Mouse (Mus musculus): ENCODE measurements at regions not wholly inside any gene's neighbourhood (a gene's known extent, or its start where the extent isn't known, plus 50 kb on each side); places are given as distances from the start of the nearest gene placed in this dataset.

DNA sequence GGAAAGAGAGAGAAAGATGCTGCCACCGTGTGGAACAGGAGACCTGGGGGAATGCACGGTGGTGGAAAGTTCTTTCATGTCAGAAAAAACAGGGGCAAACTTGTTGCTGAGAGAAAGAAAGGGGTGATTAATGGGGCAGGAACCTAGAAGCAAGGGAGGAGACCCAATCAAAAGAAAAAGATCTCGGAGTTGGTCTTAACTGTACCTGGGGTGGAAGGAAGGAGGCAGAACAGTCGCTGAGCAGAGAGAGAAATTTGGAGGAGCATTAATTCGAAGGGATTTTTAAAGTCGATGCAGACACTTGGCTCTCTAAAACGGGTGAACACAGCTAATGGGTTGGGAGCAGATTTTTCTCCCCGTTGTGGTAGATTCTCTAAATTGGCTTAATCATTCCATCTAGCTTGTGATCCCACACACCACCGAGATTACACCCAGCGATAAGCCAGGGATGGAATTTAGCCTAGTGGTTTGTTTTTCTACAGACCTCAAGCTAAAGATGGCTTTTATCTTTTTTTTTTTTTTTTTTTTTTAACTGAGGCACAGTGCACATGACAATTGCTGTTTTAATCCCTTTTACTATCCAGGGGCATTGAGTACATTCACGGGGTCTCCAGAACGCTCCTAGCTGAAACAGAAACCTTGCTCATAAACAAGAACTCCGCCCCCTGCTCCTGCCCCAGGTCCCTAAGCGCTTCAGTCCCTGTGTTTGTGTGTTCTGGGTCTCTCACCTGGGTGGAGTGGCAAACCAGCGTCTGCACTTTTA is 73.1 kb upstream of the Cpm start:
- DNase-seq (ENCODE audit: low read depth, low spot score): no peak

- DNase-seq (ENCODE audit: low read depth, low spot score): no peak
Observed at GRCm38 (mm10) chr10:117555542-117555941, 73.8 kb upstream of the Cpm start.

DNA sequence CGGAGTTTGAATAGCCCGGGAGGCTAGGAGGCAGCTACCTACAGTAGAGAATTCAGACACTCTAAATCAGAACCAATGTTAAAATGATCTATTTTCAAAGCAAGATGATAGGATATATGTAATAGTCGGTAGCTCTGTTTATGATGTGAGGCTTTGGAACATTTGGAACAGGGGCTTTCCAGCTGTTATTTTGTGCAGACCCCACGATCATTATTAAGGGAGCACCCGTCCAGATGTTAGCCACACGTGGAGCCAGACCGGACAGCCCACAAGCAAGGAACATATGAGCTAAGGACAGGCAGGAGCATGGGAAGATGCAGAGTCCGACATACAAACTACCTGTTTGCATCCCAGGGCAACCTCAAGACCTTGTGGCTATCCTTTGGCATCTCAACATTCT is 74.3 kb upstream of the Cpm start:
- DNase-seq (ENCODE audit: low read depth, low spot score): no peak

GRCm38 (mm10) chr10:117554533-117554932 is 74.8 kb upstream of the Cpm start:
- no peak for DNase-seq (ENCODE audit: low read depth, low spot score)

GRCm38 (mm10) chr10:117553211-117554186 is 75.8 kb upstream of the Cpm start:
- DNase-seq (ENCODE audit: low read depth, low spot score): no peak

DNA sequence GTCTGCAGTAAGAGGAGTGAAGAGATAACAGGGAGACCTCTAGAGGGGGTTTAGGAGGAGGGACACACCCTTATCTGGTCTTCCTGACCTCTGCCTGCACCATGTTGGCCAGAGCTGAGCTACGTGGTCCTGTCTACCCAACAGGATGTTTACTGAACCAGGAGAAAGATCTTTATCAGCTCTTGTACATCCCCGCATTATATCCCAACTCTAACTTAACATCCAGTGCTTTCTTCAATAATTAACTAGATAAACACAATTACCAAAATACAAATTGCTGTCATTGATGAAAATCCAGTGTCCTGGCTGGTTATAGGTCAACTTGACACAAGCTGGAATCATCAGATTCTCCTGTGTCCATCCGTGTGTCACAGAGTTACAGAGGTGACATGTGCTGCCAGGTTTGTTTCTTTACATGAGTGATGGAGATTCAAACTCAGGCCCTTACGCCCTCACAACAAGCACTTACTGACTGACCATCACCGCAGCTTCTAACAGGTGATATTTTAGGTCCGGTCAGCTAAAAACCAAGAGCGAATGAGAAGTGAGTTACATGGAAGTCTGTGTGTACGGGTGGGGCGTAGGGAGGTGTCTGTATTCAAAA is 77.1 kb upstream of the Cpm start:
- DNase-seq (ENCODE audit: low read depth, low spot score): no peak

DNA sequence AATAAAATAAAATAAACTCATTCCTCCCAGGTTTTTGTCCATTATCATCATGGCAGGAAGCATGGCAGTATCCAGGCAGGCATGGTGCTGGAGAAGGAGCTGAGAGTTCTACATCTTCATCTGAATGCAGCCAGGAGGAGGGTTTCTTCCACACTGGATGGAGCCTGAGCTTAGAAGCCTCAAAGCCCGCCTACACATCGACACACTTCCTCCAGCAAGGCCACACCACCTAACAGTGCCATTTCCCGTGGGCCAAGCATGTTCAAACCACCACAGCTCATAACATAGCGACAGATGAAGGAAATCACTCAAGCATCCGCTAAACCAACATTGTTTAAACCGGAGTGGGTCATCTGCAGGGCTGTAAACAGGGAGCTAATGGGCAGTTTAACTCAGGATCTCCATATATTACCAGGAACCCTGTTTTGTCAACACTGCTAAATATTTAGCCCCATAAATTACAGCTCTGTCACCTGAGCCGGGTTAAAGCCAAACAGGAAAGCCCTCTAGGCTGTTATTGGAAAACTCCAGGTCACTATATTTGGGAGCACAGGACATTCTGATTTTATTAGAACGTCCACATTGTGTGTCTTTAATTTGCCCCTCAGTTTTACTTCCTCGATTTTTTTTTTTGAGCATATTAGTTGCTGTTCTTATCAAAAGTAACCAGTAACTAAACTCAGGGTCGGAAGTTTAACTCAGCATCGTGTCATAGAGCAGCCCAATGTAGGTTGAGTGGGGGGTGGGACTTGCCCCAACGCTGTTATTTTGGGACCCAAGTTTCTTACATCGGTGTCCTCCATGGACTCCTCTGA is 77.9 kb upstream of the Cpm start:
- DNase-seq (ENCODE audit: low read depth, low spot score): no peak

DNA sequence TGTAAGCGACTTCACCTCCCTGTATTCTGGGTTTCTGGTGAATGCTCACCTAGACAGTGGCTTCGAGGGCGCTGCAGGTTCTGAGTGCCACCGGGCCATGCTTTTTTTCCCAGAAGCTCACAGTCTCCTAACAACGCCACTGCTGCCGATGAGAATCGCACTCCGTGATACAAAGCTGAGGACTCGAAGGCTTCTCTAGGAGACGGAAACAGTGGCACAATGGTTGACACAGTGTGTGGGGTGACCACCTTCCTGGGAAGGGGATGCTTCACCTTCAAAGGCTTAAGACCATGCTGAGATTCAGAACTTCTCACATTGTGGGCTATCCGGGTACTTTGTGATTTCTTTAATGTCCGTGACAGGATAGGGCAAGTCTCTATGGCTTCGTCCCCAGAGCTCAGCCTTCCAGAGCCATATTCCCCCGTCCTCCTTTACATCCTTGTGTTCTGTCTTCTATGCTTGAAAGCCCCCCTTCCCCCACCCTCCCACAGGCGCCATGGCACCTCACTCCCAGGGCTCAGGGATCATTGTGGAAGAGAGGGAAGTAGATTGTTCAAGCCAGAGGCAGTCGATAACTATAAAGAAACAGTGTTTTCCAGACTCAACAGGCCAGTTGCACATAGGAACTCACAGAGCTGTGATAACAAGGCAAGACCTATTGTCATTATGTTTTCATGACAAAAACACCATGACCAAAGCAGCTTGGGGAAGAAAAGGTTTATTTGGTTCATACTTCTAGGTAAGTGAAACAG is 79.3 kb upstream of the Cpm start:
- no peak for DNase-seq (ENCODE audit: low read depth, low spot score)

DNA sequence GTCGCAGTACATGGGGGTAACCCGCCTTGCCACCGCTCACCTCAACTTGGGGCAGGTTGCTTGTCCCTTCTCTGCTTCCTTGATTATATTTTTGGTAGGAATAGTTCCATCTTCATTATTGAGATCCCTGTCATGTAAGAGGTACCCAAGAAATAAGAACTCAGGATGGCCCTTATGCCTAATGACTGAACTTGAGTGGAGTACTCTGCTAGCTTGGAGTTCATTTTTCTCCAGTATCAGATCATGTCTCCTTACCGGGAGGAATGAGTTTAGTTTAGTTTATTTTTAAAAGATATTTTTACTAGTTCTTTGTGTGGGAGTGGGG is 79.8 kb upstream of the Cpm start:
- DNase-seq (ENCODE audit: low read depth, low spot score): no peak

DNA sequence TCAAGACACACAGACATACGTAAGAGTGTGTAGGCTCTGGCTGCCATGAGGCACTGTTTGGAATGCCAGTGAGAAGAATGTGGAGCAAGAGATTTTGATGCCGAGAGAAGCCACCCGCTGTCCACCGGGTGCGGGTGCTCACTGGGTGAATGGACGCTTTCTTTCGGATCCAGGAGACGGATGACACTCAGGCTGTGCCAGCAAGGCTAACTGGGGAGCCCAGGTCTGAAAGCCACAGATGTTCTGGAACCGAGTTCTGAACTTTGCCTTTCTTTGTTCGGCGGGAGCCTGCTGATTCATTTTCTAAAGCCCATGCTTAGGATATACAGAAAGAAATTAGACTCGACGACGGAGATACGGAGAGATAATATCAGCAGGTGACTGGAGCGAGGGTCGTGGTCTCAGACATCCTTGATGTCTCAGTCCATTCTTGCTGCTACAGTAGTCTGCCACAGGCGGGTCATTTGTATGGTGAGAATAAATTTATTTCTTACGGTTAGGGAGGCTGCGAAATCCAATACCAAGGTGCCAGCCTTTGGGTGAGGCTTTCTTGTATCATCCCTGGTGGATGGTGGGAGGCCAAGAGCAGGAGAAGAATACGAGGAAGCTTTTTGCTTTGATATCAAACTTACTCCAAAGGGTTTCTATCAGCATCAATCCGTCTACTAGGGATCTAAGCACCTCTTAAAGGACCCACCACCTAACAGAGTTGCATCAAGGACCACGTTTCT is 80.4 kb upstream of the Cpm start:
- no peak for DNase-seq (ENCODE audit: low read depth, low spot score)

DNA sequence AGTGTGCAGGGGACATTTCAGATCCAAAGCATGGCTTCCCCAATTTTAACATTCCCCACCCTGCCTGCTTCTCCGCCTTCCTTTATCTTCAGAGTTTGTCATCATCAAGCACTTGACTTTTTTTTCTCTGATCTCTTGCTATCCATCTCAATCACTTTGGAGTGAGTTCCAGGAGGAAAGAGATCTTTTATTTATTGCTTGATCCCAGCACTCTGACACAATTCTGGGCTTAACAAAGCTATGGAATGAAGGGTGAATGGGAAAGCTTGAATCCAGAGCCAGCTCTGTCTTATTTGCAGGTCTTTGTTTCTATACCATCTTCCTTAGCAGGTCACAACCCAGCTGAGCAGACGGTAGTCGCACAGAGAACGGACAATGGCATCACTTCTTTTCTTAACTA is 81.0 kb upstream of the Cpm start:
- no peak for DNase-seq (ENCODE audit: low read depth, low spot score)

GRCm38 (mm10) chr10:117547275-117547674 is 82.0 kb upstream of the Cpm start:
- no peak for DNase-seq (ENCODE audit: low read depth, low spot score)

DNA sequence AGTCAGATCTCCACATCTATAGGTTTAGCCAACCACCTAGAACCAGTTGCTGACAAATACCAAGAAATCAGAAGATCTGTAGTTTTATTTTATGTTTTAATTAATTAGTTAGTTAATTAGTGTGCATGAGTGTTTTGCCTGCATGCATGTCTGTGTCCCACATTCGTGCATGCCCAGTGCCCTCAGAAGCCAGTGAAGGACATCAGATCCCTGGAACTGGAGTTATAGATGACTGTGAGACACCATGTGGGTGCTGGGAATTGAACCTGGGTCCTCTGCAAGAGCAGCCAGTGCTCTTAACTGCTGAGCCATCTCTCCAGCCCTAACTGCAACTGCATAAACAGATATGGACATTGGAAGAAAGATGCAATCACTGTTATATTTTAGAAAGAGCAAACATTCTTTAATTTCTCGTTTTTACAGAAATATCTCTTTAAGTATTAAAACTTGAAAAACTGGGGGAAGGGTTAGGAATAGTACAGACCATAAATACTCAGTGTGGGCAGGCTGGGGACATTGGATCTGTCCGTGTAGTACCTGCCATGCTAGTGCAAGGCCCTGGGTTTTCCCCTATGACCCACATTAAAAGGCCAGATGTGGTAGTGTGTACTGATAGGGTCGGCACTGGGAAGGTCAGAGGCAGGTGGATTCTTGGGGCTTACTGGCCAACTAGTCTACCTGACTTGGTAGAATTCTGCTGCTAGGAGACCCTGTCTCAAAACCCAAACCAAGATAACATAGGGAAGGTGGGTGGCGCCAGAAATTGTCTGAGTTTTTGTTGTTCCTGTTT is 83.3 kb upstream of the Cpm start:
- no peak for DNase-seq (ENCODE audit: low read depth, low spot score)

- DNase-seq (ENCODE audit: low read depth, low spot score): no peak
Observed at GRCm38 (mm10) chr10:117544680-117545546, 84.4 kb upstream of the Cpm start.

GRCm38 (mm10) chr10:117543995-117544679 is 85.2 kb upstream of the Cpm start:
- no peak for DNase-seq (ENCODE audit: low read depth, low spot score)

GRCm38 (mm10) chr10:117543696-117543950 is 85.7 kb upstream of the Cpm start:
- no peak for DNase-seq (ENCODE audit: low read depth, low spot score)

GRCm38 (mm10) chr10:117542886-117543695 is 86.2 kb upstream of the Cpm start:
- DNase-seq (ENCODE audit: low read depth, low spot score): no peak
